Mouse (Mus musculus) brain, embryonic 14.5 days (tissue): Measurements from ENCODE around the gene Ecm2. TPM values are rescaled to one million over a fixed set of nuclear protein-coding genes. Genes with fewer than 3 reads are reported as not detected.

ENCODE experiments used
- DNase-seq: peaks from one replicate; pipeline ENCODE4 v3.0.0-alpha.2; 2011; ENCODE audit warnings: low read depth
- CTCF ChIP-seq: fragments of 200-500 bp; IDR thresholded peaks from 2 replicates; pipeline ENCODE4 v1.5.1; 2012; ENCODE audit warnings: inconsistent platforms, mild to moderate bottlenecking, moderate library complexity, borderline replicate concordance; ENCODE audit not compliant: insufficient read depth, insufficient read length; ENCODE audit errors: extremely low read depth
- POLR2A ChIP-seq: fragments of 200-500 bp; IDR thresholded peaks from 2 replicates; pipeline ENCODE4 v1.6.1; 2012; ENCODE audit warnings: mild to moderate bottlenecking, inconsistent platforms, borderline replicate concordance; ENCODE audit not compliant: poor library complexity, insufficient read depth, insufficient read length, severe bottlenecking; ENCODE audit errors: extremely low read depth
- polyA plus RNA-seq: library from polyadenylated mRNA; depleted of rRNA; stranded (reverse); fragments of >200 nt; gene quantifications from 2 replicates; pipeline ENCODE4 v1.2.3, GENCODE M21; 2012; rRNA removed

The Ecm2 gene
- 2.3 and 2.8 TPM in 2 replicates for polyA plus RNA-seq

- no peak for TF ChIP-seq POLR2A
- TF ChIP-seq CTCF, result no peak
- DNase-seq, result peak; percentile 6
These were observed at the start of gene Ecm2 for GRCm38 (mm10) chr13:49504510-49504909. Gene Ecm2 (plus strand): TSS chr13:49504810.

DNA sequence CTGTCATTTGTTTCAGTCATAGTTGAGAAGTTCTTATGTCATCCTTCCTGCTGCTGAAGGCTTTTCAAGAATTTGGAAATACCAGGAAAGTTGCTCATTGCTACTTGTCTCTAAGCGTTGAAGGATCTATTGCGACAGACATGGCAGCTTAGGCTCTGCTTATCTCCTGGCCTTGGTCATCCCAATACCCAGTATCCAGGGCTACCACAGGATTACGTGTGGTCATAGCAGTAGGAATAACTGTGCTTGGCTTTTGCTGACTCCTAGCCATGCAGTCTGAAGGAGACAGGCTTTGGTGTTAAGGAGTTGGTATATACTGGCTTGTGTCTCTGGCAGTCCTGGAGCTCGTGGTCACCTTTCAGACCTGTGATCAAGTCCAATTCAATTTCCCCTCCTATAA lies 44.3 kb upstream of the Ecm2 start:
- TF ChIP-seq CTCF (no peak), POLR2A (no peak)
- DNase-seq, result no peak

GRCm38 (mm10) chr13:49460692-49461414 lies 43.8 kb upstream of the Ecm2 start:
- TF ChIP-seq CTCF (no peak), POLR2A (no peak)
- DNase-seq, result no peak

- no peak for TF ChIP-seq POLR2A
- no peak for TF ChIP-seq CTCF
- no peak for DNase-seq
These were observed 43.0 kb upstream of the Ecm2 start for GRCm38 (mm10) chr13:49461458-49462132.

- TF ChIP-seq POLR2A (no peak), CTCF (no peak)
- DNase-seq, result no peak
These were observed 41.7 kb upstream of the Ecm2 start for GRCm38 (mm10) chr13:49462921-49463320.

- DNase-seq, result no peak
- TF ChIP-seq CTCF, result no peak
- TF ChIP-seq POLR2A, result no peak
These were observed 38.7 kb upstream of the Ecm2 start for GRCm38 (mm10) chr13:49465875-49466274.

DNA sequence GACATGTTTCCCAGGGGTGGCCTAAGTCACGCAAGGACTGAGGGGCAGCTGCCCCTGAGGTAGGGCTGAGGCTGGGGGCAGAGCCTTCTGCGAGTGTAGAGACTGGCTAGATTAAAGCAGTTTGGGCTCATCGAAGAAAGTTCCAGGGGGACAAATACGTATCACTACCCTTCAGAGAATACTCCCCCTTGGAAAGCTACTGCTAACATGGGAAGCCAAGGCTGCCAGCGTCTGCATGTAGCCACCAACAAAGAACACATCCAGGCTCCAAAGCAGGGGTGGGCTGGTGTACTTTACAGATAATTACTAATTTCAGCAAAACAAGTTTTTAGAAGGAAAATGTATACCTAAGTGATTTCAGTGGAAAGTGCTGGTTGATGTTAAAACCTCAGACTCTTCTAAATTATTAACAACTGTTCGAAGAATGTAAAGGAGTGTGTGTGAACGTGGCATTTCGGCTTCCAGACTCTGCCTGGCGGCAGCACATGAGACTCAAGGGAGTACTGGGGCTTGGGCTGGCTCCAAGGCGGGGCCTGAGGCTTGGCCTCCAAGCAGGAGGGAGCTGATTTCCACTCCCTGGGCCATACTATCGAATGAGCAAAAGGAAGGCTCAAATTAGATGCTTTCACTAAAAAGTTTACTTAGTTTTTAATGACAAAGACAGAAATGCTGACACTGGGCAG lies 38.1 kb upstream of the Ecm2 start:
- peak; percentile 3 for DNase-seq
- no peak for TF ChIP-seq POLR2A
- TF ChIP-seq CTCF, result no peak

GRCm38 (mm10) chr13:49467585-49467984 lies 37.0 kb upstream of the Ecm2 start:
- TF ChIP-seq POLR2A, result no peak
- TF ChIP-seq CTCF, result no peak
- DNase-seq, result no peak

DNA sequence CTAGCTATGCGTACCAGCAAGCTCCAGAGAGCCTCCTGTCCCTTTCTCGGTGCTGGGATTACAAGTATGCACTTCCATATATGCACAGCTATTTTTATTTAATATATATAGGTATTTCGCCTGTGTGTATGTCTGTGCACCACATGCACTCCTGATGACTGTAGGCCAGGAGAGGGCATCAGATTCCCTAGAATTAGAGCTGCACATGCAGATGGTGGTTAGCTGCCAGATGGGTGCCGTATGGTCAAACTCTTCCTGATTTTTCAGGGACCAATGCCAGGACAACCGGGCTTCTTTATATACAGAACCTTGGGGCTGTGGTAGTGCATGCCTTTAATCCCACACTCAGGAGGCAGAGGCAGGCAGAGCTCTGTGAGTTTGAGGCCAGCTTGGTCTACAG lies 35.6 kb upstream of the Ecm2 start:
- peak; percentile 25 for DNase-seq
- TF ChIP-seq POLR2A (no peak), CTCF (no peak)

DNA sequence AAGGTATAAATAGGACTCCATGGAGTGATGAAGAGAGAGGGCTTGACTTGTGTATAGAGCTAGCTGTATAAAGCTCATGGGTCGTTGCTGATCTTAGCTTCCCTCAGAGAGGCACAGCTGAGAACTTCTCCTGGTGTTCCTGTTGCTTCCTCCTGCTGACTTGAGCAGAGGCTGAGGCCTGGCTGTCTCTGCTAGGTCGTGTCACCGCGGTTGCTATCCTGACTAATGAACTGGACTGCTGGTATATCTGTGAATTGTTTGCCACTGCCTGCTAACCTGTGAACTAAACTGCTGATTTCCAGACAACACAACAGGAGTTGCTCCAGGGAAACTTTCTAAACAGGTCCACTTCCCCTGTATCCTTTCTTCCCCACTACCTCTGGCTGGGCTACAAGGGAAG lies 34.3 kb upstream of the Ecm2 start:
- DNase-seq, result no peak
- TF ChIP-seq CTCF (no peak), POLR2A (no peak)

DNA sequence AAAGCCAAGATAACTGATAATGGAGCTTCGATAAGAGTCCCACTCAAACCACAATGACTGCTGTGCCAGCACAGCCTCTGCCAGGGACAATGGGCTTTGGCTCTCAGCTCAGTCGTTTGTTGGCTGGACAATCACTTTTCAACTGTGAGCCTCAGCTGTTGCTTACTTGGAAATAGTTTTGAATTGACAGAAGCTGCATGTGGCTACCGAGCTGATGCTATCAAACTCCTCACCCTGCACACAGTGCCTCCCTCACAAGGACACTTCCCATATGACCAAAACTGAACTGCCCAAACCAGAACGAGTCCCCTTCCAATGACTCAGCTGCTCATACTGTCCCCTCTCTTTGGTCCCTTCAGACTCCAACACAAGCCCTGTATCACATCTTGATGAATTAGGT lies 33.8 kb upstream of the Ecm2 start:
- peak; percentile 11 for DNase-seq
- TF ChIP-seq POLR2A (no peak), CTCF (no peak)
